Mouse (Mus musculus) adrenal gland, postnatal 10 days (tissue): Measurements from ENCODE around the gene 4930404N11Rik. TPM values are rescaled to one million over a fixed set of nuclear protein-coding genes. Genes with fewer than 3 reads are reported as not detected.

Experiments used
- DNase-seq: peaks from one replicate; pipeline ENCODE4 v3.0.0; 2021; ENCODE audit warnings: mixed read lengths
- total RNA-seq, 2 experiments: library from RNA; stranded (reverse); gene quantifications; 2 replicates each; pipeline ENCODE4 v1.2.3; 2021

4930404N11Rik gene
- total RNA-seq, 2 experiments from 2014 or later, result 1.1 to 2.3 TPM

DNA sequence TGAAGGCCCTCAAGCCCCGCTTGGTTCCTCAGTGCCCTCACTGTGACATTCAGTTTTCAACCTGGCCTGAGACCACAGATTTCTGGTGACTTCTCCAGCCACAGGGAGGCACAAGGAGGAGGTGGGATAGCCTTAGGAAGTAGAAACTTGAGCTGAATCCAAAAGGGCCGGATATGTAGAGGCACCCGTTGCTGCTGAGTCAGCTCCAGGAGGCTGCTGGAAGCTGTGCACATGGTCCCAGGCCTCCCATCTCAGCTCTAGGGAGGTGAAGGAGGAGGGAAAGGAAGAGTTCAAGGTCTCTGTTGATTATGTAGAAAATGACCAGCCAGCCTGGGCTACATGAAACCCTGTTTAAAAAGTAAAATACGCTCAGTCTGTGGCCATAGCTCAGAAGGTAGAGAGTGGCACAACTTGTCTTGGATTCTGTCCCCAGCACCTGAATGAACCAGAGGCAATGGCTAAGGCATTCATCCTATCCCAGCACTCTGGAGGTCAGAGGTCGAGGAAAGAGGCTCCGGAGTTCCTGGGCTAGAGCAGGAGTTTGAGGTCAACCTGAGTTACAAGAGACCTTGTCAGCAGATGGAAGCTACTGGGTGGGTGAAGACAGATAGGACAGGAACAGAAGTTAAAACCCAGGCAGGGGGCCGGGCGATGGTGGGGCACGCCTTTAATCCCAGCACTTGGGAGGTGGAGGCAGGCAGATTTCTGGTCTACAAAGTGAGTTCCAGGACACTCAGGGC lies 10.7 kb downstream of the 4930404N11Rik start:
- DNase-seq, result no peak

- DNase-seq, result no peak
Observed at GRCm38 (mm10) chr10:81351678-81352291, 13.8 kb downstream of the 4930404N11Rik start.

GRCm38 (mm10) chr10:81350351-81351063 lies 15.1 kb downstream of the 4930404N11Rik start, which contains the start of gene Hmg20b:
TSS of gene Hmg20b (minus strand) at chr10:81350480.
- peak; percentile 99 for DNase-seq

- DNase-seq, result no peak
Observed at GRCm38 (mm10) chr10:81349961-81350350, 15.7 kb downstream of the 4930404N11Rik start.

GRCm38 (mm10) chr10:81349146-81349545 lies 16.5 kb downstream of the 4930404N11Rik start:
- DNase-seq, result peak; percentile 60

- peak; percentile 90 for DNase-seq
Observed at GRCm38 (mm10) chr10:81346453-81347067, 19.1 kb downstream of the 4930404N11Rik start.

GRCm38 (mm10) chr10:81345162-81345534 lies 20.5 kb downstream of the 4930404N11Rik start:
- no peak for DNase-seq

- peak; percentile 67 for DNase-seq
Observed at GRCm38 (mm10) chr10:81344421-81345161, 21.0 kb downstream of the 4930404N11Rik start.

DNA sequence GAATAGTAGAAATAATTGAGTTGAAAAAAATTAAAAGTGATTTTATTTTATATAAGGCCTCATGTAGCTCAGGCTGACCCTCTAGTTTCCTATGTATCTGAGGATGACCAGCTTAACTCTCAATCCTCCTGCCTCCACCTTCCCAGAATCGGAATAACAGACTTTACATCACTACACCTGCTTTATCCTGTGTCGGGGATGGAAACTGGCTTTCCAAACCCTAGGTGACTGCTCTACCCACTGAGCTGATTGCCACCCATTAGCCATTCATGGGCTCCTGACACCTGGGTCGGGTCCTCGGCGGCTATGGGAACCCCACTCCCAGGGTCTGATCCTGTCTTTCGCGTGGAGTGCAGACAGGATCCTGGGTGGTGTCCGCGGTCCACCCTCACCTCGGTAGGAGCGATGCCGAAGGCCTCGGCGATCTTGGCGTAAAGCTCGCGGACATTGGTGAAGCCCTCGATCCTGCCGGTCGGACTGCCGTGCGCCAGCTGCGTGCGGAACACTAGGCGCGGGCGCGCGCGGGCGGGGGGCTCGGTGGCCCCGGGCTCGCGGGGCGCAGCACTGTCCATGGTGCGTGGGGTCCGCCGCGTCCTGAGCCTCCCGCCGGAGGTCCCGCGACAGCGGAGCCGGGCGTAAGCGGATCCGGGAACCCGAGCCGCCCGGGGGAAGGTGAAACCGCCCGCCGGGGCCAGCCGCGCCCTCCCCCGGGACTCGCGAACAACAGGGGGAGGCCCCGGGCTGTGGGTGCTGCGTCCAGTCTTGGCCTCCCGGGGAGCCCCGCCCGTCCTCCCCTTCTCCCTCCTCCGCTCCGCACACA lies 22.7 kb downstream of the 4930404N11Rik start, which contains the start of gene Gipc3:
TSS of gene Gipc3 (minus strand) at position 581 of the 820 bp plus-strand sequence.
- peak; percentile 57 for DNase-seq

GRCm38 (mm10) chr10:81341333-81341949 lies 24.2 kb downstream of the 4930404N11Rik start:
- peak; percentile 89 for DNase-seq

GRCm38 (mm10) chr10:81340551-81341332 lies 24.9 kb downstream of the 4930404N11Rik start:
- DNase-seq, result no peak

GRCm38 (mm10) chr10:81336558-81336957 lies 29.1 kb downstream of the 4930404N11Rik start:
- no peak for DNase-seq

- no peak for DNase-seq
Observed at GRCm38 (mm10) chr10:81335393-81336340, 29.9 kb downstream of the 4930404N11Rik start.

DNA sequence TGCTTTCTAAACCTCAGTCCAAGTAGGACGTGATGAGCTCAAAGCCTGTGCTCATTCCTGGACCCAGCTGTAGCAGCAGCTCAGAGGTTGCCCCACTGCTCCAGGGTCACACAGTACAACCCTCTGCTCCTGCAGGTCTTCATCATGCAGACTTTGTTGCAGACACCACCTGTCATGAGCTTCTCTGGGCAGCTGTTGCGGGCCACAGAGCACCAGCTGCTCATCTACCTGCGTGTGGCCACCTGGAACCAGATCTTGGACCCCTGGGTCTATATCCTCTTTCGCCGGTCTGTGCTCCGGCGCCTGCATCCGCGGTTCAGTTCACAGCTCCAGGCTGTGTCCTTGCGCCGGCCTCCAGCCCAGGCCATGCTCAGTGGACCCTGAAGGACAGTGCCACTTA lies 31.3 kb downstream of the 4930404N11Rik start:
- no peak for DNase-seq

- DNase-seq, result no peak
Observed at GRCm38 (mm10) chr10:81332277-81332676, 33.3 kb downstream of the 4930404N11Rik start.

- DNase-seq, result peak; percentile 58
Observed at GRCm38 (mm10) chr10:81330007-81330406, 35.6 kb downstream of the 4930404N11Rik start.

DNA sequence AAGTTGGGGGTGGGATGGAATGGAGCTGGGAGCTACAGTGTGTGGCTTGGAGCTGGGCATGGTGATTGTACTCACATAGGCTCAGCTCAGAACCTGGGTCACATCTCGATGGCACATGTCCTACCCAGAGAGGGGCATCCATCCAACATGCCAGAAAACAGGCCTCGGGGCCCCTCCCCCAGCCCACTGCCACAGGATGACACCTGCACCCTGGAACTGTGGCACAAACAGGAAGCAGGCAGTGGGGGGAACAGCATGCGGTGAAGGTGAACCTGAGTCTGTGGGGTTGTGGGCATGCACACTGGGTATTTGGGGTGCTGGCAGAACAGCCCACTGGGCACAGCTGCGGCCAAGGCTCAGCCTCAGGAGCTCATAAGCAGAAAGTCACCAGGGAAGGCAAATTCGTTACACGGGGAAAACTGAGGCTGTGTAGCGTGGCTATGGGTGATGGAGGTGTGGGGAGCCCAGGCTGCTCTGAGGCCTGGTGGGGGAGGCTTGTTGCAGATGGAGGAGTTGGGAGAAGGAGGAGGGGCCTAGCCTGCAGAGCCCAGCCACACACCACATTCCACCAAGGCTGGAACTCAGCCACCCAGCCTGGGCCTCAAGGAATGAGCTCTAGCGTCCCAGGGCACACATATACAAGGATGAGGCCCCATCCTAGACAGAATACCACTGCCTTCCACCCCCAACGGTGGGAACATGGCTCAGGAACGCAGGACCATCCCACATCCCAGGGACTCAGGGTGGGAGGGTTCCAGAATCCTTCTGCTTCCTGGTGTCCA lies 36.2 kb downstream of the 4930404N11Rik start:
- no peak for DNase-seq
